Mouse (Mus musculus) skeletal muscle tissue, postnatal 0 days (tissue): ENCODE measurements around the gene Cyp24a1. TPM values are rescaled to one million over a fixed set of nuclear protein-coding genes. Genes with fewer than 3 reads are reported as not detected.

Source experiments
- polyA plus RNA-seq: library from polyadenylated mRNA; unstranded; fragments of >200 nt; fragmentation: Nextera tagmentation; extraction: Ambion mirVana; gene quantifications from 2 replicates; pipeline ENCODE4 v1.2.1, GENCODE M21; 2015

Cyp24a1 gene
- not detected in 2 replicates for polyA plus RNA-seq

DNA sequence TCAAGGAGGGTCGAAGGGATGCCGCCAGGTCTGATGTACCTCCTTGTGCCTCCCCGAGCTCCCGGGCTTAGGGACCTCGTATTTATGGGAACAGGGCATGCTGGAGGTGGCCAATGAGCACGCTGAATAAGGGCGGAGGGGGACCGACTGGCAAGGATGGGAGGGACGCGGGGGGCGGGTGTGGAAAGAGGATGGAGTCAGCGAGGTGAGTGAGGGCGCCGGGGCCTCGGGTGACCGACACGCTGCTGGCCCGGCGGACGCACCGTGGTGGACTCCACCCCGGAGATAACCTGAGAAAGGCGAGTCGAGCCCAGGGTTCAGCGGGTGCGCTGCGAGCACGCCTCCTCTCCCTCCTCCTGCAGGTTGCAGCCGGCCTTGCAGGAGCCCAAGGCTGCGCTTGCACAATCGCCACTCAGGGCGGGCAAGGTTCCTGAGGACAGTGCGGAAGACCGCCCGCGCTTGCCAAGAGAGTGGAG, at the start of gene Cyp24a1:
Gene Cyp24a1, minus strand, starts transcription at position 55 of the 476 bp plus-strand sequence.

GRCm38 (mm10) chr2:170496154-170496930, 603 bp downstream of the Cyp24a1 start, which contains the start of gene Pfdn4:
TSS of gene Pfdn4 (plus strand) at chr2:170496428.

Other genes with a start within 250 kb of the Cyp24a1 start
- gene Bcas1, start 69.3 kb downstream of the Cyp24a1 start, polyA plus RNA-seq: 3.6 and 4.1 TPM in 2 replicates
- 53.7 and 58.5 TPM in 2 replicates for gene Pfdn4, start 717 bp downstream of the Cyp24a1 start, polyA plus RNA-seq
- gene 4930470P17Rik, start 104.9 kb upstream of the Cyp24a1 start, polyA plus RNA-seq: not detected in 2 replicates
- gene Dok5, start 234.7 kb upstream of the Cyp24a1 start, polyA plus RNA-seq: 15.9 and 16.8 TPM in 2 replicates